Mouse (Mus musculus) embryonic facial prominence, embryonic 15.5 days (tissue): Measurements from ENCODE around the gene Gdf1. TPM values are rescaled to one million over a fixed set of nuclear protein-coding genes. Genes with fewer than 3 reads are reported as not detected.
A peak's percentile ranks its signal among the peaks of the same experiment; 100 is the strongest.

Source experiments
- ATAC-seq: fragments of 200-750 bp; cut with Nextera tagmentation; 2 replicates; pipeline ENCODE4 v1.8.0; 2017; ENCODE audit warnings: low read depth, moderate TSS enrichment; ENCODE audit not compliant: insufficient number of reproducible peaks, low FRiP score, low TSS enrichment
- H3K27ac ChIP-seq: fragments of 300-500 bp; sonication (generic); replicated peaks from 2 replicates; pipeline ENCODE4 v1.5.1; 2015; ENCODE audit warnings: mild to moderate bottlenecking, inconsistent platforms
- H3K27me3 ChIP-seq: fragments of 300-500 bp; sonication (generic); 2 replicates; pipeline ENCODE4 v1.6.1; 2015; ENCODE audit warnings: inconsistent platforms
- H3K36me3 ChIP-seq: fragments of 300-500 bp; sonication (generic); 2 replicates; pipeline ENCODE4 v1.6.1; 2015; ENCODE audit warnings: mild to moderate bottlenecking, inconsistent platforms
- H3K4me1 ChIP-seq: fragments of 300-500 bp; sonication (generic); 2 replicates; pipeline ENCODE4 v1.6.1; 2015; ENCODE audit warnings: inconsistent platforms
- H3K4me2 ChIP-seq: fragments of 300-500 bp; sonication (generic); replicated peaks from 2 replicates; pipeline ENCODE4 v1.6.1; 2015; ENCODE audit warnings: mild to moderate bottlenecking, inconsistent platforms
- H3K4me3 ChIP-seq: fragments of 300-500 bp; sonication (generic); replicated peaks from 2 replicates; pipeline ENCODE4 v1.5.1; 2015; ENCODE audit warnings: mild to moderate bottlenecking, inconsistent platforms
- H3K9ac ChIP-seq: fragments of 300-500 bp; sonication (generic); 2 replicates; pipeline ENCODE4 v1.6.1; 2015; ENCODE audit warnings: inconsistent platforms
- H3K9me3 ChIP-seq: fragments of 300-500 bp; sonication (generic); replicated peaks from 2 replicates; pipeline ENCODE4 v1.6.1; 2016; ENCODE audit warnings: inconsistent platforms
- WGBS: fragments of 180-500 bp; shearing (Covaris S2); methylation state at CpG from one replicate; pipeline ENCODE4 v1.1.7; 2015; 5-methylcytosine and 5-hydroxymethylcytosine counted together
- polyA plus RNA-seq: library from polyadenylated mRNA; unstranded; fragments of >200 nt; fragmentation: Nextera tagmentation; extraction: Ambion mirVana; gene quantifications from 2 replicates; pipeline ENCODE4 v1.2.1, GENCODE M21; 2015

Gdf1 gene
- polyA plus RNA-seq, 1 experiment from 2014 or later: 2.6 TPM

DNA sequence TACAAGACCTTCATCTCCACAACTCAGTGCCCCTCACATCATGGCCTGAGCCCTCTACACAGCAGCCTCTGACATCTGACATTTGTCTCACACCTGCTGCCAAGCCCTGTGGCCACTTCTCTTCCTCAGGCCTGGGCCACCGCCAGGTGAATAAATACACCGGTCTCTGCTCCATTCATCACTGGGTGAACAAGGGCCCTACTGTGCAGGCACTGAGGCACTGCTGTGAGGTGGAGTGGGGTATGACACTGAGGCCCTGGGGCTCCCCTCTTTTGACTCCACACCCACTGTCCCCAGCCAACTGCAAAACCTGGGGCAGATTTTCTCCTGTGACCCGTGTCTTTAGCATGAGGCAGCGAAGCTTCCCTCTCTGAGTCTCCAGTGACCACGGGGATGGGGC, 37.0 kb downstream of the Gdf1 start:
- H3K27ac ChIP-seq: no peak overlapping the region
- H3K36me3 ChIP-seq: no peaks in the 10 kb centered on the region
- H3K27me3 ChIP-seq: peaks cover 7% of the 10 kb centered on the region
- H3K4me2 ChIP-seq: no peak overlapping the region
- no peak overlapping the region for H3K4me3 ChIP-seq
- no peak for ATAC-seq
- H3K9me3 ChIP-seq: no peaks in the 10 kb centered on the region
- no peak overlapping the region for H3K9ac ChIP-seq
- peaks cover 4% of the 10 kb centered on the region; the same call in 1 of the 2 replicates for H3K4me1 ChIP-seq
- WGBS: 59% methylated on average over 5 of the region's 5 CpGs

DNA sequence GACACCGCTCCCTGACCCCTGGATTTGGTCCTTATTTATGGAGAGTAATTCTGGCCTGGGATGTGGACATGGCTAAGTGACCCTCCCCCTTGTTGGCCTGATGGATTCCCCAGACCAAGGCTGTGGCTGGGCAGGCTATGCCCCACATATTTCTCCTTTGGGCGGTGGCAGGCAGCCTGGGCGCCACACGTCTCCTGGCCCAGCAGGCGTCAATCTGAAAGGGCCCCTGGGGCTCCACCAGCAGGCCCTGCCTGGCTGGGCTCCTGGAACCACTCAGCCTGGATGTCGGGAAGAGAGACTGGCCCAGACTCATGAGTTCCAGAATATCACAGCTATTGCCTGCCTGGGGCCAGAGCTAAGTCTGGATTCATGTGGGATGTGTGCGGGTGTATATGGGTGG, 40.9 kb downstream of the Gdf1 start:
- Histone ChIP-seq H3K4me3 (no peak overlapping the region), H3K36me3 (no peaks in the 10 kb centered on the region), H3K4me1 (peaks cover 24% of the 10 kb centered on the region), H3K9ac (no peak overlapping the region), H3K27ac (no peak overlapping the region), H3K27me3 (peaks cover 42% of the 10 kb centered on the region), H3K9me3 (no peaks in the 10 kb centered on the region), H3K4me2 (no peak overlapping the region)
- no peak for ATAC-seq
- 71% methylated on average over 7 of the region's 7 CpGs for WGBS

DNA sequence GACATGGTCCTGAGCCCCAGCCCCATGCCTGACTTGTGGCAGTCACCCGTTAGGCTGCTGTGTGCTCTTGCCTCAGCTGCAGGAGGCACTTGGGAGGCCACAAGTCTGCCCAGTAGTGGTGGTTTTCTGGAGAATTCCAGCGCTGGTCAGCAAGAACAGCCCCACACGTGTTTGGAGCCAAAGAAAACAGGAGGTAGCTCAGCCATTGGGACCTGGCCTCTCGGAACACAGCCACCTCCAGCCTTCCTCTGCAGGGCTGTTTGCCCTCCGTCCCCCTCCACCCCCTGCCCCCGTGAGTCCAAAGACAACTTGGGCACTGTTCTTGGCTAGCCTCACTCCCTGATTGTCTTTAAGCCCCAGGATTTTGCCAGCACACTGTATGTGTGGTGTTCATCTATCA, 42.3 kb downstream of the Gdf1 start:
- Histone ChIP-seq H3K9me3 (no peaks in the 10 kb centered on the region), H3K36me3 (no peaks in the 10 kb centered on the region), H3K4me3 (no peak overlapping the region), H3K4me1 (peaks cover 36% of the 10 kb centered on the region), H3K4me2 (no peak overlapping the region), H3K27me3 (peaks cover 56% of the 10 kb centered on the region), H3K27ac (no peak overlapping the region), H3K9ac (no peak overlapping the region)
- ATAC-seq: no peak
- WGBS: 27% methylated on average over 6 of the region's 6 CpGs

DNA sequence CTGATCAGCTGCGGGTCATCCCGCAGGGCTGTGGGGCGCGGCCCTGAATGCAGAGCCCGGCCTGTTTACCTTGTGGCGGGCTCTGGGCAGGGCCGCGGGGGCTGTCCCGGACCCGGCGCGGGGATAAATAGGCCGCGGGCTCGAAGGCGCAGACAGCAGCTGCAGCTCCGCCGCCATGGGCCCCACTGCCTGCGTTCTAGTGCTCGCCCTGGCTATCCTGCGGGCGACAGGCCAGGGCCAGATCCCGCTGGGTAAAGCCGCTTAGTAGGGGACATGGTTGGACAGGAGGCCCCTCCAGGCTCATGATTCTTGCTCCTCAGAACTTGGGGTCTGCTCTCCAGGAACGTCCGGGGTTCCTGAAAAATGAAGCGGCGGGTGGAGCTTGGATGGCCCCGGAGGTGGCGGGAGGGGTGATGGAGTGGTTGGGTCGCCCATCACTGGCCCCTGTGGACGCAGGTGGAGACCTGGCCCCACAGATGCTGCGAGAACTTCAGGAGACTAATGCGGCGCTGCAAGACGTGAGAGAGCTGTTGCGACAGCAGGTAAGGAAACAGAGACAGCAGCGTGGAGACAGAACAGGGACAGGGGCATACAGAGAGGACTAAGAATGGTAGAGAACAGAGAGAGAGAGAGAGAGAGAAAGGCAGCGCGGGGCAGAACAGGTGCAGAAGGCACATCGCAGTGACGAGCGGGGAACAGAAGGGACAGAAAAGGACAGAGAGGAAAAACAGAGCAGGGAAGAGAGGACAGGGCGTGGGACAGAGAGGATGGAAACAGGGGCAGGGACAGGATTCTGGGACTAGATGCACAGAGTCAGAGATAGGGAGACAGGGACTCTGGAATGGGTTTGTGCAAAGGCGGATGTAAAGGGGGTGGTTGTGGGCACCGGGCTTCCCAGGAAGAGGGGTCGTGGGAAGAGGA, 44.0 kb downstream of the Gdf1 start, which contains the start of gene Comp:
Comp (plus strand) TSS at position 162 of the 921 bp plus-strand sequence.
- WGBS: 4% methylated on average over 47 of the region's 47 CpGs
- Histone ChIP-seq H3K9me3 (no peaks in the 10 kb centered on the region), H3K27me3 (peaks cover 73% of the 10 kb centered on the region), H3K9ac (no peak within 1 kb of the TSS; the same call in 1 of the 2 replicates), H3K4me1 (peaks cover 36% of the 10 kb centered on the region), H3K36me3 (no peaks in the 10 kb centered on the region), H3K27ac (no peak within 1 kb of the TSS), H3K4me3 (peak within 1 kb of the TSS; percentile 45), H3K4me2 (peak within 1 kb of the TSS; percentile 80)
- ATAC-seq: no peak

DNA sequence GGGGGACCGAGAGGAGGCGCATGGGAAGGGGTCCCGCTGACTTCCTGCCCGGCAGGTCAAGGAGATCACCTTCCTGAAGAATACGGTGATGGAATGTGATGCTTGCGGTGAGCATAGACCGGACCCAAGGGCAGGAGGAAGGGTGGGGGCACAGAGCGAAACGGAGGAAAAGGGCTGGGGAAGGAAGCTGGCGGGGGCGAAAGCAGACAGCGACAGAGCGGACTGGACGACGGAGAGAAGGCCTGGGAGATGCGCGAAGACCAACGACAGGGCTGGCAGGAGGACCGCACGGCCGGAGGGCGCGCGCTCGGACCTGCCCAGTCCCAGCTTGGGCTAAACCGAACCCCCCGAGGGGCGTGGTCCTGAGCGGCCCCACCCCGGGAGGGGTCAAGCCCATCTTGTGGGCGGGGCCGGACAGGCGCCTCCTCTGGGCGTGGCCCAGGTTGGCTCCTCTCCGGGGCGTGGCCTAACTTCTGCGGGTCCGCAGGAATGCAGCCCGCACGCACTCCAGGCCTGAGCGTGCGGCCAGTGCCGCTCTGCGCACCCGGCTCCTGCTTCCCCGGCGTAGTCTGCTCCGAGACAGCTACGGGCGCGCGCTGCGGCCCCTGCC, 44.8 kb downstream of the Gdf1 start:
- peak; percentile 58 for ATAC-seq
- H3K4me3 ChIP-seq: peak overlapping the region; percentile 45
- no peaks in the 10 kb centered on the region for H3K36me3 ChIP-seq
- H3K27me3 ChIP-seq: peaks cover 81% of the 10 kb centered on the region
- no peak overlapping the region for H3K9ac ChIP-seq
- peak overlapping the region; percentile 80 for H3K4me2 ChIP-seq
- H3K27ac ChIP-seq: no peak overlapping the region
- H3K9me3 ChIP-seq: no peaks in the 10 kb centered on the region
- H3K4me1 ChIP-seq: peaks cover 36% of the 10 kb centered on the region
- under 1% methylated on average over 46 of the region's 53 CpGs for WGBS

DNA sequence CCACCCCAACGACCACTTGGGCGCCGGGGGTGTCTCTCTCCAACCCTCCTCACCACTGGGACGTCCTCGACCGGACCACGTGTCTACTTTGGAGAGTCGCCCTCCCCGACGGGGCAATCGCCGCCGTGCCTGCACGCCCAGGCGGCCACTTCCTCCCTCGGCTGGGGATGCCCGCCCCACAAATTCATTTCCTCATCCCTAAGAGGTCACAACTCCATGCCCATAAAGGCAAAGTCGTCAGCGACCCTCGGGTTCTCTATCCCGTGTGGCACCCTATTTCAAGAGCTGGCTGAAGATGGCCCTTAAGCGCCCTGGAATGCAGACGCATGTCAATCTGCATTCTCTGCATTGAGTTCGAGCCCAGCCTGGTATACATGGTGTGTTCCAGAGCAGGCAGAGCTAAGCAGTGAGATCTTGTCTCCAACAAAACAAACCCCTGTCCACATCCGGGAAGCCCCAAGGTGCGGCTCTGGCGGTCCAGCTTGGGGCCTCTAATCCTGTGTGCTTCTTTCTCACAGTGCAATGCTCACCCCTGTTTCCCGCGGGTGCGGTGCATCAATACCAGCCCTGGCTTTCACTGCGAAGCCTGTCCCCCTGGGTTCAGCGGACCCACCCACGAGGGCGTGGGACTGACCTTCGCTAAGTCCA, 45.7 kb downstream of the Gdf1 start:
- ATAC-seq: no peak
- Histone ChIP-seq H3K27ac (no peak overlapping the region), H3K4me1 (peaks cover 36% of the 10 kb centered on the region), H3K9me3 (no peaks in the 10 kb centered on the region), H3K36me3 (no peaks in the 10 kb centered on the region), H3K27me3 (peaks cover 83% of the 10 kb centered on the region), H3K4me2 (peak overlapping the region; percentile 80; the same call in 1 of the 2 replicates), H3K9ac (no peak overlapping the region), H3K4me3 (peak overlapping the region; percentile 45; the same call in 1 of the 2 replicates)
- WGBS: 6% methylated on average over 35 of the region's 35 CpGs

DNA sequence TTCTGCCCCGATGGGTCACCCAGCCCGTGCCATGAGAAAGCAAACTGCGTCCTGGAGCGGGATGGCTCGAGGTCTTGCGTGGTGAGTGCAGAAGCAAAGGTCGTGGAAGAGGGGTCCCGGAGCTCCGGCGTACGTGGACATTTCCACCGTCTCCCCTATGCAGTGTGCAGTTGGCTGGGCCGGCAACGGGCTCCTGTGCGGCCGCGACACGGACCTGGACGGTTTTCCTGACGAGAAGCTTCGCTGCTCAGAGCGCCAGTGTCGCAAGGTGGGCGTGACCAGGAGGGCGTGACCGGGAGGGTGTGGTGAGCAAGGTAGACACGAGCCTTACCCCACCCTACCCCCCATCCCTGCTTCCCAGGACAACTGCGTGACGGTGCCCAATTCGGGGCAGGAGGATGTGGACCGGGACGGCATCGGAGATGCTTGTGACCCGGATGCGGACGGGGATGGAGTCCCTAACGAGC, 46.7 kb downstream of the Gdf1 start:
- H3K27me3 ChIP-seq: peaks cover 83% of the 10 kb centered on the region
- no peak overlapping the region for H3K27ac ChIP-seq
- peaks cover 36% of the 10 kb centered on the region for H3K4me1 ChIP-seq
- peak overlapping the region; percentile 30; the same call in 1 of the 2 replicates for H3K4me2 ChIP-seq
- no peak for ATAC-seq
- peak overlapping the region; percentile 18 for H3K4me3 ChIP-seq
- no peaks in the 10 kb centered on the region for H3K36me3 ChIP-seq
- 6% methylated on average over 37 of the region's 37 CpGs for WGBS
- H3K9ac ChIP-seq: no peak overlapping the region
- H3K9me3 ChIP-seq: no peaks in the 10 kb centered on the region

DNA sequence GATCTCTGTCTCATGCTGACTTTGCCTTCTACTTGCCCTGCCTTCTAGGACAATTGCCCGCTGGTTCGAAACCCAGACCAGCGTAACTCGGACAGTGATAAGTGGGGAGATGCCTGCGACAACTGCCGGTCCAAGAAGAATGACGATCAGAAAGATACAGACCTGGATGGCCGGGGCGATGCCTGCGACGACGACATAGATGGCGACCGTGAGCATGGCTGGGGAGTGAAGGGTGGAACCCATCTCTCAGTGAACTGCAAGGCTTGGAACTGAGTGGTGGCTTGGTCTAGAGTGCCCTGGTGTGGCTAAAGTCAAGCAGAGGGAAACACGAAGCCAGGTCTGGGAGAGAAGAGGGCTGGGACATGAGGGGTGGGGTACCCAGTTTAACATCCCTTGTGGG, 47.4 kb downstream of the Gdf1 start:
- H3K4me3 ChIP-seq: no peak overlapping the region
- 0 out of 2 replicates have a peak overlapping the region, but pooled peaks have one; percentile 30 for H3K4me2 ChIP-seq
- WGBS: 15% methylated on average over 15 of the region's 15 CpGs
- no peaks in the 10 kb centered on the region for H3K36me3 ChIP-seq
- no peak for ATAC-seq
- H3K27me3 ChIP-seq: peaks cover 75% of the 10 kb centered on the region
- H3K9me3 ChIP-seq: no peaks in the 10 kb centered on the region
- no peak overlapping the region for H3K27ac ChIP-seq
- no peak overlapping the region for H3K9ac ChIP-seq
- H3K4me1 ChIP-seq: peaks cover 36% of the 10 kb centered on the region

DNA sequence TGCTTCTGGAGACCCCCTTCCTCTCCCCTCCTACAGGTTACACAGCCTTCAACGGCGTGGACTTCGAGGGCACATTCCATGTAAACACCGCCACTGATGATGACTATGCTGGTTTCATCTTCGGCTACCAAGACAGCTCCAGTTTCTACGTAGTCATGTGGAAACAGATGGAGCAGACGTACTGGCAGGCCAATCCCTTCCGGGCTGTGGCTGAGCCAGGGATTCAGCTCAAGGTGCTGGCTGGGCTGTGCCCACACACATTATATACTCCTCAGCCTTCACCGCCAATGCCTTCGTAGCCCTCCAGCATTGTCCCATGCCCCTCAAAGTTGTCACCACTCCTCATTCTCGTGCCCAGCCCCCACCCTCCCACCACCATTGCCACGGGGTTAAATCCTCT, 50.5 kb downstream of the Gdf1 start:
- WGBS: 78% methylated on average over 12 of the region's 12 CpGs
- H3K27ac ChIP-seq: no peak overlapping the region
- peaks cover 45% of the 10 kb centered on the region for H3K27me3 ChIP-seq
- H3K36me3 ChIP-seq: peaks cover 7% of the 10 kb centered on the region; the same call in 1 of the 2 replicates
- H3K4me2 ChIP-seq: no peak overlapping the region
- ATAC-seq: no peak
- H3K9ac ChIP-seq: no peak overlapping the region
- peaks cover 16% of the 10 kb centered on the region for H3K4me1 ChIP-seq
- no peaks in the 10 kb centered on the region for H3K9me3 ChIP-seq
- H3K4me3 ChIP-seq: no peak overlapping the region
